Mouse (Mus musculus) liver, embryonic 11.5 days (tissue): ENCODE results near the gene Olfr1220. TPM values are rescaled to one million over a fixed set of nuclear protein-coding genes. Genes with fewer than 3 reads are reported as not detected.

ENCODE experiments used
- polyA plus RNA-seq: library from polyadenylated mRNA; unstranded; fragments of >200 nt; fragmentation: Nextera tagmentation; extraction: Ambion mirVana; gene quantifications from 2 replicates; pipeline ENCODE4 v1.2.1, GENCODE M21; 2014

The Olfr1220 gene
- polyA plus RNA-seq, 1 experiment from 2014 or later, result not detected

Other genes with a start within 250 kb of the Olfr1220 start
- gene Olfr1206, start 243.6 kb downstream of the Olfr1220 start, polyA plus RNA-seq, result not detected in 2 replicates
- not detected in 2 replicates for gene Olfr1208, start 204.5 kb downstream of the Olfr1220 start, polyA plus RNA-seq
- gene Olfr1209, start 191.7 kb downstream of the Olfr1220 start, polyA plus RNA-seq, result not detected in 2 replicates
- not detected in 2 replicates for gene Olfr1211, start 168.7 kb downstream of the Olfr1220 start, polyA plus RNA-seq
- not detected in 2 replicates for gene Olfr1212, start 152.9 kb downstream of the Olfr1220 start, polyA plus RNA-seq
- not detected in 2 replicates for gene Gm13762, start 126.6 kb downstream of the Olfr1220 start, polyA plus RNA-seq
- not detected in 2 replicates for gene Olfr1214, start 114.2 kb downstream of the Olfr1220 start, polyA plus RNA-seq
- gene Olfr1215, start 99.9 kb downstream of the Olfr1220 start, polyA plus RNA-seq, result not detected in 2 replicates
- gene Olfr1216, start 88.5 kb downstream of the Olfr1220 start, polyA plus RNA-seq, result not detected in 2 replicates
- not detected in 2 replicates for gene Olfr1217, start 74.8 kb downstream of the Olfr1220 start, polyA plus RNA-seq
- gene Olfr1218, start 45.6 kb downstream of the Olfr1220 start, polyA plus RNA-seq, result not detected in 2 replicates
- gene Olfr1219, start 23.3 kb downstream of the Olfr1220 start, polyA plus RNA-seq, result not detected in 2 replicates
- not detected in 2 replicates for gene Olfr1221, start 10.4 kb upstream of the Olfr1220 start, polyA plus RNA-seq
- not detected in 2 replicates for gene Olfr1222, start 26.2 kb upstream of the Olfr1220 start, polyA plus RNA-seq
- gene Olfr1223, start 44.7 kb upstream of the Olfr1220 start, polyA plus RNA-seq, result not detected in 2 replicates
- not detected in 2 replicates for gene Olfr1224-ps1, start 57.3 kb upstream of the Olfr1220 start, polyA plus RNA-seq
- gene Olfr1225, start 67.8 kb upstream of the Olfr1220 start, polyA plus RNA-seq, result not detected in 2 replicates
- not detected in 2 replicates for gene Olfr1226, start 93.2 kb upstream of the Olfr1220 start, polyA plus RNA-seq
- gene Olfr1228, start 147.2 kb upstream of the Olfr1220 start, polyA plus RNA-seq, result not detected in 2 replicates
- gene Olfr1229, start 181.2 kb upstream of the Olfr1220 start, polyA plus RNA-seq, result not detected in 2 replicates
- not detected in 2 replicates for gene Olfr1230, start 190.4 kb upstream of the Olfr1220 start, polyA plus RNA-seq
- gene Olfr1231, start 200.2 kb upstream of the Olfr1220 start, polyA plus RNA-seq, result not detected in 2 replicates
- gene Olfr1232, start 222.8 kb upstream of the Olfr1220 start, polyA plus RNA-seq, result not detected in 2 replicates
- not detected in 2 replicates for gene Olfr1233, start 235.6 kb upstream of the Olfr1220 start, polyA plus RNA-seq